Comparison of ENCODE assay signal across 9 mouse cellular contexts in the genomic region with DNA sequence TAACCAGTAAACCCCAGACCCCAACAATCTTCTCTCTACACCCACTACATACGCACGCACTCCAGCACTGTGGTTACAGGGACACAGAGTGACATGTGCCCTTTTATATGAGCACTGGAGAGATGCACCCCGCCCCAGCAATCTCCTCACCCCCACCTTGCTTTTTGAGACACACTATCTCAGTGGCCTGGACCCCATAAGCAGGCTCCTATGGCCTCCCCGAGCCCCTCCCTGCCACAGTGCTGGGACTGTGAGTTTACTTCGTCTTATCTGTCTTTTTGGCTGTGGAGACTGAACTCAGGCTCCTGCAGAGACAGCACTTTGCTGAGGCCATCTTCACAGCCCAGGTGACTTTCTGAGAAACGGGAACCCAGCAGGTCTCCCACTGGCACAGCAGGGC.
"Had no signal": no experiment of that assay in that cellular context is flagged by ENCODE, and none has a peak within 500 bp of the region (broad histone marks: within the 10 kb centered on the region; RNA-seq: fewer than 3 reads in every experiment).

No protein-coding gene starts in this region.

- H3K4me3 ChIP-seq: limb, embryonic 13.5 days; midbrain, embryonic 12.5 days had no signal

- H3K9me3 ChIP-seq: limb, embryonic 13.5 days; midbrain, embryonic 12.5 days had no signal

- H3K27me3 ChIP-seq: limb, embryonic 13.5 days had no signal

- DNase-seq: kidney, adult 8-10 months; kidney, postnatal 25 days; lung, adult 18-20 months; right cerebral cortex, adult 18-20 months; right cerebral cortex, postnatal 25 days; thymus, postnatal 36 days had no signal

- H3K4me2 ChIP-seq: limb, embryonic 13.5 days; midbrain, embryonic 12.5 days had no signal

- H3K36me3 ChIP-seq: midbrain, embryonic 12.5 days had no signal

- H3K27ac ChIP-seq: limb, embryonic 13.5 days; midbrain, embryonic 12.5 days had no signal

- ATAC-seq: intestine, postnatal 0 days had no signal

- H3K9ac ChIP-seq: limb, embryonic 13.5 days; midbrain, embryonic 12.5 days had no signal
